Mouse (Mus musculus): ENCODE data around the gene Ubald2. TPM values are rescaled to one million over a fixed set of nuclear protein-coding genes. Genes with fewer than 3 reads are reported as not detected.
"Not testable (repeated sequence)": the region's sequence is repeated elsewhere in the genome, so short reads cannot be mapped to it uniquely, and the experiment has no call there.

Gene Ubald2
- polyA plus RNA-seq, 1 experiment from 2014 or later, result 41.7 TPM

- Histone ChIP-seq H3K27ac (no peak overlapping the region), H3K4me3 (no peak overlapping the region), H3K9ac (no peak overlapping the region), H3K27me3 (no peaks in the 10 kb centered on the region), H3K36me3 (0 out of 2 replicates have a peak, but pooled peaks cover 9% of the 10 kb centered on the region), H3K9me3 (no peaks in the 10 kb centered on the region), H3K4me1 (peaks cover 11% of the 10 kb centered on the region; the same call in 1 of the 2 replicates), H3K4me2 (no peak overlapping the region)
- no peak for ATAC-seq (ENCODE audit: borderline replicate concordance, extremely low read depth, low FRiP score, low TSS enrichment)
- 24% methylated on average over 4 of the region's 4 CpGs for WGBS
These were observed 33.3 kb upstream of the Ubald2 start for GRCm38 (mm10) chr11:116400560-116400959.

- no peak for ATAC-seq (ENCODE audit: borderline replicate concordance, extremely low read depth, low FRiP score, low TSS enrichment)
- no peak overlapping the region for H3K4me2 ChIP-seq
These were observed 28.3 kb upstream of the Ubald2 start for GRCm38 (mm10) chr11:116405601-116406000.

GRCm38 (mm10) chr11:116406231-116406728 is 27.6 kb upstream of the Ubald2 start:
- no peak overlapping the region for H3K27ac ChIP-seq
- H3K27me3 ChIP-seq, result no peaks in the 10 kb centered on the region
- 89% methylated on average over 16 of the region's 16 CpGs for WGBS
- H3K4me1 ChIP-seq, result 0 out of 2 replicates have a peak, but pooled peaks cover 3% of the 10 kb centered on the region
- ATAC-seq (ENCODE audit: borderline replicate concordance, extremely low read depth, low FRiP score, low TSS enrichment), result no peak
- no peak overlapping the region for H3K9ac ChIP-seq
- H3K9me3 ChIP-seq, result no peaks in the 10 kb centered on the region
- H3K4me3 ChIP-seq, result no peak overlapping the region
- no peak overlapping the region for H3K4me2 ChIP-seq
- 0 out of 2 replicates have a peak, but pooled peaks cover 9% of the 10 kb centered on the region for H3K36me3 ChIP-seq

More at GRCm38 (mm10) chr11:116405601-116406000, 28.3 kb upstream of the Ubald2 start:
- 0 out of 2 replicates have a peak, but pooled peaks cover 2% of the 10 kb centered on the region for H3K4me1 ChIP-seq
- 0 out of 2 replicates have a peak, but pooled peaks cover 9% of the 10 kb centered on the region for H3K36me3 ChIP-seq
- WGBS, result 85% methylated on average over 4 of the region's 4 CpGs
- H3K9me3 ChIP-seq, result no peaks in the 10 kb centered on the region
- no peak overlapping the region for H3K27ac ChIP-seq
- H3K9ac ChIP-seq, result no peak overlapping the region
- no peaks in the 10 kb centered on the region for H3K27me3 ChIP-seq
- H3K4me3 ChIP-seq, result no peak overlapping the region

GRCm38 (mm10) chr11:116409008-116409407 is 24.9 kb upstream of the Ubald2 start:
- Histone ChIP-seq H3K27ac (no peak overlapping the region), H3K27me3 (no peaks in the 10 kb centered on the region), H3K9ac (no peak overlapping the region), H3K9me3 (no peaks in the 10 kb centered on the region), H3K4me3 (no peak overlapping the region), H3K4me1 (peaks cover 18% of the 10 kb centered on the region), H3K36me3 (0 out of 2 replicates have a peak, but pooled peaks cover 2% of the 10 kb centered on the region), H3K4me2 (no peak overlapping the region)
- WGBS, result 66% methylated on average over 3 of the region's 3 CpGs
- no peak for ATAC-seq (ENCODE audit: borderline replicate concordance, extremely low read depth, low FRiP score, low TSS enrichment)

- H3K9me3 ChIP-seq; H3K4me2 ChIP-seq; H3K9ac ChIP-seq; H3K36me3 ChIP-seq; H3K4me3 ChIP-seq; H3K27me3 ChIP-seq; H3K27ac ChIP-seq; ATAC-seq (ENCODE audit: borderline replicate concordance, extremely low read depth, low FRiP score, low TSS enrichment): not testable (repeated sequence)
- WGBS, result 84% methylated on average over 4 of the region's 4 CpGs
- peaks cover 18% of the 10 kb centered on the region for H3K4me1 ChIP-seq
These were observed 23.5 kb upstream of the Ubald2 start for GRCm38 (mm10) chr11:116410415-116410814.

GRCm38 (mm10) chr11:116411582-116411981 is 22.3 kb upstream of the Ubald2 start:
- Histone ChIP-seq H3K4me2 (peak overlapping the region; percentile 97), H3K27ac (no peak overlapping the region), H3K4me3 (peak overlapping the region; percentile 69), H3K4me1 (peaks cover 18% of the 10 kb centered on the region), H3K9ac (no peak overlapping the region), H3K27me3 (no peaks in the 10 kb centered on the region), H3K9me3 (no peaks in the 10 kb centered on the region), H3K36me3 (no peaks in the 10 kb centered on the region)
- 26% methylated on average over 6 of the region's 6 CpGs for WGBS
- ATAC-seq (ENCODE audit: borderline replicate concordance, extremely low read depth, low FRiP score, low TSS enrichment), result no peak

- Histone ChIP-seq H3K9ac (peak overlapping the region; percentile 57), H3K4me2 (peak overlapping the region; percentile 97), H3K4me3 (peak overlapping the region; percentile 69), H3K4me1 (peaks cover 18% of the 10 kb centered on the region), H3K27ac (0 out of 2 replicates have a peak overlapping the region, but pooled peaks have one; percentile 15), H3K9me3 (no peaks in the 10 kb centered on the region), H3K27me3 (no peaks in the 10 kb centered on the region), H3K36me3 (no peaks in the 10 kb centered on the region)
- under 1% methylated on average over 72 of the region's 76 CpGs for WGBS
- peak; percentile 39 for ATAC-seq (ENCODE audit: borderline replicate concordance, extremely low read depth, low FRiP score, low TSS enrichment)
These were observed 21.7 kb upstream of the Ubald2 start for GRCm38 (mm10) chr11:116412028-116412827.

GRCm38 (mm10) chr11:116412904-116413630 is 20.8 kb upstream of the Ubald2 start, which contains the start of gene Rnf157:
TSS of gene Rnf157 (minus strand) at chr11:116413032.
- Histone ChIP-seq H3K4me1 (peaks cover 24% of the 10 kb centered on the region), H3K27ac (peak within 1 kb of the TSS; percentile 51), H3K4me3 (peak within 1 kb of the TSS; percentile 69), H3K4me2 (peak within 1 kb of the TSS; percentile 97), H3K9ac (peak within 1 kb of the TSS; percentile 57), H3K9me3 (no peaks in the 10 kb centered on the region), H3K27me3 (no peaks in the 10 kb centered on the region), H3K36me3 (no peaks in the 10 kb centered on the region)
- peak; percentile 90 for ATAC-seq (ENCODE audit: borderline replicate concordance, extremely low read depth, low FRiP score, low TSS enrichment)
- WGBS, result 3% methylated on average over 54 of the region's 82 CpGs

- H3K4me3 ChIP-seq, result peak overlapping the region; percentile 69
- H3K4me1 ChIP-seq, result peaks cover 30% of the 10 kb centered on the region
- 0 out of 2 replicates have a peak overlapping the region, but pooled peaks have one; percentile 51 for H3K27ac ChIP-seq
- H3K9ac ChIP-seq, result peak overlapping the region; percentile 57
- H3K4me2 ChIP-seq, result peak overlapping the region; percentile 97
- WGBS, result 63% methylated on average over 4 of the region's 4 CpGs
- H3K36me3 ChIP-seq, result no peaks in the 10 kb centered on the region
- no peaks in the 10 kb centered on the region for H3K27me3 ChIP-seq
- H3K9me3 ChIP-seq, result no peaks in the 10 kb centered on the region
- ATAC-seq (ENCODE audit: borderline replicate concordance, extremely low read depth, low FRiP score, low TSS enrichment), result no peak
These were observed 20.3 kb upstream of the Ubald2 start for GRCm38 (mm10) chr11:116413631-116414022.

GRCm38 (mm10) chr11:116416196-116416943 is 17.5 kb upstream of the Ubald2 start:
- H3K27ac ChIP-seq, result no peak overlapping the region
- ATAC-seq (ENCODE audit: borderline replicate concordance, extremely low read depth, low FRiP score, low TSS enrichment), result no peak
- H3K36me3 ChIP-seq, result no peaks in the 10 kb centered on the region
- H3K4me2 ChIP-seq, result no peak overlapping the region
- H3K9ac ChIP-seq, result no peak overlapping the region
- H3K4me1 ChIP-seq, result peaks cover 27% of the 10 kb centered on the region
- no peaks in the 10 kb centered on the region for H3K9me3 ChIP-seq
- 54% methylated on average over 6 of the region's 6 CpGs for WGBS
- no peaks in the 10 kb centered on the region for H3K27me3 ChIP-seq
- no peak overlapping the region for H3K4me3 ChIP-seq

- Histone ChIP-seq H3K4me2 (no peak overlapping the region), H3K27ac (no peak overlapping the region), H3K4me3 (no peak overlapping the region), H3K9me3 (no peaks in the 10 kb centered on the region), H3K36me3 (no peaks in the 10 kb centered on the region), H3K27me3 (no peaks in the 10 kb centered on the region), H3K4me1 (peaks cover 22% of the 10 kb centered on the region), H3K9ac (no peak overlapping the region)
- no peak for ATAC-seq (ENCODE audit: borderline replicate concordance, extremely low read depth, low FRiP score, low TSS enrichment)
- WGBS, result 81% methylated on average over 5 of the region's 5 CpGs
These were observed 16.8 kb upstream of the Ubald2 start for GRCm38 (mm10) chr11:116417054-116417453.
